Mouse (Mus musculus) intestine, embryonic 16.5 days (tissue): ENCODE data around the gene Dnajc22. TPM values are rescaled to one million over a fixed set of nuclear protein-coding genes. Genes with fewer than 3 reads are reported as not detected.
"Not testable (repeated sequence)": the region's sequence is repeated elsewhere in the genome, so short reads cannot be mapped to it uniquely, and the experiment has no call there.

Source experiments
- ATAC-seq: fragments of 200-750 bp; cut with Nextera tagmentation; 2 replicates; pipeline ENCODE4 v1.8.0; 2017; ENCODE audit warnings: moderate TSS enrichment, moderate library complexity
- H3K27ac ChIP-seq: fragments of 300-500 bp; sonication (generic); 2 replicates; pipeline ENCODE4 v1.5.1; 2014; ENCODE audit warnings: mild to moderate bottlenecking, low read length
- H3K27me3 ChIP-seq: fragments of 300-500 bp; sonication (generic); replicated peaks from 2 replicates; pipeline ENCODE4 v1.6.1; 2014; ENCODE audit warnings: low read length, control low read depth, mixed read lengths; ENCODE audit not compliant: control insufficient read depth, insufficient read depth
- H3K36me3 ChIP-seq: fragments of 300-500 bp; sonication (generic); 2 replicates; pipeline ENCODE4 v1.6.1; 2014; ENCODE audit warnings: low read length, control low read depth; ENCODE audit not compliant: control insufficient read depth, insufficient read depth
- H3K4me1 ChIP-seq: fragments of 300-500 bp; sonication (generic); 2 replicates; pipeline ENCODE4 v1.6.1; 2014; ENCODE audit warnings: low read length, control low read depth, mixed read lengths; ENCODE audit not compliant: control insufficient read depth, insufficient read depth
- H3K4me2 ChIP-seq: fragments of 300-500 bp; sonication (generic); 2 replicates; pipeline ENCODE4 v1.6.1; 2014; ENCODE audit warnings: low read depth, low read length, control low read depth
- H3K4me3 ChIP-seq: fragments of 300-500 bp; sonication (generic); 2 replicates; pipeline ENCODE4 v1.5.1; 2014; ENCODE audit warnings: mild to moderate bottlenecking, low read length
- H3K9ac ChIP-seq: fragments of 300-500 bp; sonication (generic); 2 replicates; pipeline ENCODE4 v1.6.1; 2014; ENCODE audit warnings: low read depth, low read length
- H3K9me3 ChIP-seq: fragments of 300-500 bp; sonication (generic); 2 replicates; pipeline ENCODE4 v1.6.1; 2016; ENCODE audit warnings: low read length, control low read depth; ENCODE audit not compliant: control insufficient read depth
- WGBS: fragments of 180-500 bp; shearing (Covaris S2); extraction: QIAGEN DNeasy Blood & Tissue Kit; methylation state at CpG from one replicate; pipeline ENCODE4 v1.1.7; 2014; 5-methylcytosine and 5-hydroxymethylcytosine counted together
- polyA plus RNA-seq: library from polyadenylated mRNA; unstranded; fragments of >200 nt; fragmentation: Nextera tagmentation; extraction: Ambion mirVana; gene quantifications from 2 replicates; pipeline ENCODE4 v1.2.1, GENCODE M21; 2015

Gene Dnajc22
- polyA plus RNA-seq: 45.0 and 45.4 TPM in 2 replicates

- peak within 1 kb of the TSS; percentile 82 for H3K4me2 ChIP-seq
- H3K36me3 ChIP-seq: no peaks in the 10 kb centered on the region
- no peak within 1 kb of the TSS for H3K27ac ChIP-seq
- peak within 1 kb of the TSS; percentile 36; the same call in 1 of the 2 replicates for H3K9ac ChIP-seq
- H3K4me3 ChIP-seq: peak within 1 kb of the TSS; percentile 51
- H3K4me1 ChIP-seq: peaks cover 32% of the 10 kb centered on the region
- no peaks in the 10 kb centered on the region for H3K9me3 ChIP-seq
- H3K27me3 ChIP-seq: peaks cover 80% of the 10 kb centered on the region
- ATAC-seq: no peak
- WGBS: 58% methylated on average over 8 of the region's 8 CpGs
Measured at GRCm38 (mm10) chr15:99092870-99093269, at the start of gene Dnajc22. TSS of gene Dnajc22 (plus strand) at chr15:99093170.

GRCm38 (mm10) chr15:99044854-99045253, 48.1 kb upstream of the Dnajc22 start:
- no peak overlapping the region for H3K4me3 ChIP-seq

GRCm38 (mm10) chr15:99045734-99046133, 47.2 kb upstream of the Dnajc22 start:
- not testable (repeated sequence) for H3K4me1 ChIP-seq, H3K4me3 ChIP-seq, ATAC-seq, H3K27me3 ChIP-seq, H3K9ac ChIP-seq, H3K36me3 ChIP-seq, H3K9me3 ChIP-seq, H3K27ac ChIP-seq, H3K4me2 ChIP-seq
- WGBS: 82% methylated on average over 6 of the region's 6 CpGs

More at GRCm38 (mm10) chr15:99044854-99045253, 48.1 kb upstream of the Dnajc22 start:
- 34% methylated on average over 3 of the region's 3 CpGs for WGBS
- Histone ChIP-seq H3K4me2 (no peak overlapping the region), H3K36me3 (no peaks in the 10 kb centered on the region), H3K27me3 (no peaks in the 10 kb centered on the region), H3K4me1 (peaks cover 5% of the 10 kb centered on the region; the same call in 1 of the 2 replicates), H3K9me3 (no peaks in the 10 kb centered on the region), H3K9ac (no peak overlapping the region), H3K27ac (no peak overlapping the region)
- peak; percentile 60 for ATAC-seq

GRCm38 (mm10) chr15:99049473-99050253, 43.3 kb upstream of the Dnajc22 start:
- peaks cover 7% of the 10 kb centered on the region for H3K4me1 ChIP-seq
- no peak overlapping the region for H3K27ac ChIP-seq
- H3K36me3 ChIP-seq: no peaks in the 10 kb centered on the region
- peaks cover 20% of the 10 kb centered on the region for H3K27me3 ChIP-seq
- H3K4me2 ChIP-seq: no peak overlapping the region
- ATAC-seq: no peak
- 32% methylated on average over 13 of the region's 13 CpGs for WGBS
- no peak overlapping the region for H3K4me3 ChIP-seq
- no peaks in the 10 kb centered on the region for H3K9me3 ChIP-seq
- H3K9ac ChIP-seq: no peak overlapping the region

GRCm38 (mm10) chr15:99053373-99053772, 39.6 kb upstream of the Dnajc22 start:
- H3K36me3 ChIP-seq: no peaks in the 10 kb centered on the region
- no peak overlapping the region for H3K27ac ChIP-seq
- H3K4me3 ChIP-seq: no peak overlapping the region
- H3K9ac ChIP-seq: no peak overlapping the region
- H3K4me2 ChIP-seq: no peak overlapping the region
- peaks cover 58% of the 10 kb centered on the region for H3K27me3 ChIP-seq
- 11% methylated on average over 9 of the region's 9 CpGs for WGBS
- H3K4me1 ChIP-seq: peaks cover 17% of the 10 kb centered on the region
- 0 out of 2 replicates have a peak, but pooled peaks have one; percentile 44 for ATAC-seq
- no peaks in the 10 kb centered on the region for H3K9me3 ChIP-seq

GRCm38 (mm10) chr15:99055040-99055439, 37.9 kb upstream of the Dnajc22 start, which contains the start of gene Prph:
TSS of gene Prph (plus strand) at chr15:99055174.
- Histone ChIP-seq H3K4me2 (peak within 1 kb of the TSS; percentile 72), H3K9ac (peak within 1 kb of the TSS; percentile 49), H3K27ac (no peak within 1 kb of the TSS), H3K27me3 (peaks cover 61% of the 10 kb centered on the region), H3K9me3 (no peaks in the 10 kb centered on the region), H3K4me1 (peaks cover 17% of the 10 kb centered on the region), H3K4me3 (peak within 1 kb of the TSS; percentile 47), H3K36me3 (no peaks in the 10 kb centered on the region)
- WGBS: 5% methylated on average over 29 of the region's 30 CpGs
- ATAC-seq: 0 out of 2 replicates have a peak, but pooled peaks have one; percentile 2

- ATAC-seq: peak; percentile 66
- Histone ChIP-seq H3K36me3 (no peaks in the 10 kb centered on the region), H3K27me3 (peaks cover 61% of the 10 kb centered on the region), H3K4me3 (peak overlapping the region; percentile 47), H3K4me2 (peak overlapping the region; percentile 72), H3K4me1 (peaks cover 17% of the 10 kb centered on the region), H3K27ac (no peak overlapping the region), H3K9ac (peak overlapping the region; percentile 49), H3K9me3 (no peaks in the 10 kb centered on the region)
- WGBS: under 1% methylated on average over 37 of the region's 37 CpGs
Measured at GRCm38 (mm10) chr15:99055511-99055961, 37.4 kb upstream of the Dnajc22 start.

GRCm38 (mm10) chr15:99056332-99056731, 36.6 kb upstream of the Dnajc22 start:
- ATAC-seq: no peak
- H3K27me3 ChIP-seq: peaks cover 61% of the 10 kb centered on the region
- 7% methylated on average over 14 of the region's 14 CpGs for WGBS

GRCm38 (mm10) chr15:99065557-99066165, 27.3 kb upstream of the Dnajc22 start:
- Histone ChIP-seq H3K4me1 (no peaks in the 10 kb centered on the region), H3K9me3 (no peaks in the 10 kb centered on the region), H3K36me3 (no peaks in the 10 kb centered on the region), H3K9ac (no peak overlapping the region), H3K4me3 (no peak overlapping the region), H3K27me3 (peaks cover 5% of the 10 kb centered on the region; the same call in 1 of the 2 replicates), H3K4me2 (no peak overlapping the region), H3K27ac (no peak overlapping the region)
- 72% methylated on average over 12 of the region's 12 CpGs for WGBS
- no peak for ATAC-seq

More at GRCm38 (mm10) chr15:99056332-99056731, 36.6 kb upstream of the Dnajc22 start:
- Histone ChIP-seq H3K9ac (no peak overlapping the region), H3K9me3 (no peaks in the 10 kb centered on the region), H3K4me2 (no peak overlapping the region), H3K4me3 (peak overlapping the region; percentile 47; the same call in 1 of the 2 replicates), H3K36me3 (no peaks in the 10 kb centered on the region), H3K4me1 (peaks cover 17% of the 10 kb centered on the region), H3K27ac (no peak overlapping the region)
